Mouse (Mus musculus) bone marrow, adult 2 months (tissue): ENCODE results near the gene Spdl1.

Experiments used
- CTCF ChIP-seq: fragments of 200-500 bp; IDR thresholded peaks from 2 replicates; pipeline ENCODE4 v1.5.1; 2011; ENCODE audit warnings: low read length, control low read depth; ENCODE audit not compliant: control insufficient read depth, insufficient read depth
- POLR2A ChIP-seq: fragments of 200-500 bp; IDR thresholded peaks from 2 replicates; pipeline ENCODE4 v1.6.1; 2011; ENCODE audit warnings: low read depth, mild to moderate bottlenecking, control low read depth, low read length, borderline replicate concordance; ENCODE audit not compliant: control insufficient read depth

- no peak for TF ChIP-seq CTCF
- TF ChIP-seq POLR2A: no peak
Observed at GRCm38 (mm10) chr11:34843517-34843916, 10.1 kb upstream of the Spdl1 start.
